Mouse (Mus musculus): ENCODE measurements around the gene Nxpe3. TPM values are rescaled to one million over a fixed set of nuclear protein-coding genes. Genes with fewer than 3 reads are reported as not detected.
"Not testable (repeated sequence)": the region's sequence is repeated elsewhere in the genome, so short reads cannot be mapped to it uniquely, and the experiment has no call there.

Nxpe3 gene
- polyA plus RNA-seq, 1 experiment: 1.3 TPM

DNA sequence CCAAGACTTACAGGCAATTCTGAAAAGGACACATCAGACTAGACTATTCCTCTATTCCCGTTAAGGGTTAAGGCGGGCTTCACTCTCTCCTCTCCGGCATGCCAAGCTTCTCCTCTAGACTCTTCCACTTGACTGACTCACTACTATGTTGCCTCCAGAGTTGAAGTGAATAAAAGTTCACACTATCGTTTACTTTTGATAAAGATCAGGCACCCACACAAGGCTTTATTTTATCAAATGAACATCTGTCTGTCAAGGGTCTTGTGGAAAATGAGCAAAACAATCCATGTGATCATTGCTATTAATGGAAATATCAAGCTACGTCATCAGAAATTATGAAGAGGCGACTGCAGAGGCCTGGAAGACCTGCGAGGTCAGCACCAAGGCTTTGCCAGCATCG lies 47.4 kb downstream of the Nxpe3 start:
- 84% methylated on average over 8 of the region's 8 CpGs for WGBS
- no peaks in the 10 kb centered on the region for H3K36me3 ChIP-seq (ENCODE audit: control insufficient read depth, insufficient read depth, low read length)
- H3K4me3 ChIP-seq (ENCODE audit: low read depth, low read length): no peak overlapping the region
- no peaks in the 10 kb centered on the region for H3K27me3 ChIP-seq (ENCODE audit: control insufficient read depth, insufficient read depth, low read length)
- no peak for TF ChIP-seq CTCF (IDR thresholded peaks at IDR 0.05; ENCODE audit: extremely low read depth, insufficient read length, insufficient replicate concordance, low read depth, low read length)
- no peak for TF ChIP-seq POLR2A (IDR thresholded peaks at IDR 0.05; ENCODE audit: low read depth, low read length)
- H3K4me1 ChIP-seq (ENCODE audit: control insufficient read depth, insufficient read depth, insufficient read length, low read length): no peaks in the 10 kb centered on the region
- H3K27ac ChIP-seq (ENCODE audit: insufficient read depth, low read depth, low read length): no peak overlapping the region

DNA sequence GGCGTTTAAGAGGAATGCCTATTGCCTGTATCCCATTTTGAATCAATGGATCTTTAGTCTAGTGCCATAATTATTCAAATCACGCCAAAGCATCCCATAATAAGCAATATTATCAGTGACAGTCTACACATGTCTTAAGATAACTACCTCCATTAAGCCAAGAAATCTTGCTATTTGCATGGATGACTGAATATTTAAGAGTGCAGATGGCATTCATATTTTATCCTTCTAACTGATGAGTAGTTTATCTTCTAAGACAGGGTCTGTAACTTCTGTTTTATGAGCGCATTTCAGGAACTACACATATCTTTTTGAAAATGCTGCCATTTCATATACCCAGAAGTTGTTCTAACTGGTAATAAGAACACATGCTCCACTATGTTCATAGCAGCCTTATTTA lies 50.2 kb downstream of the Nxpe3 start:
- no peak overlapping the region for H3K27ac ChIP-seq (ENCODE audit: insufficient read depth, low read depth, low read length)
- 96% methylated on average over 3 of the region's 3 CpGs for WGBS
- TF ChIP-seq POLR2A (IDR thresholded peaks at IDR 0.05; ENCODE audit: low read depth, low read length) (no peak), CTCF (IDR thresholded peaks at IDR 0.05; ENCODE audit: extremely low read depth, insufficient read length, insufficient replicate concordance, low read depth, low read length) (no peak)
- no peak overlapping the region for H3K4me3 ChIP-seq (ENCODE audit: low read depth, low read length)
- no peaks in the 10 kb centered on the region for H3K27me3 ChIP-seq (ENCODE audit: control insufficient read depth, insufficient read depth, low read length)
- no peaks in the 10 kb centered on the region for H3K4me1 ChIP-seq (ENCODE audit: control insufficient read depth, insufficient read depth, insufficient read length, low read length)
- no peaks in the 10 kb centered on the region for H3K36me3 ChIP-seq (ENCODE audit: control insufficient read depth, insufficient read depth, low read length)

DNA sequence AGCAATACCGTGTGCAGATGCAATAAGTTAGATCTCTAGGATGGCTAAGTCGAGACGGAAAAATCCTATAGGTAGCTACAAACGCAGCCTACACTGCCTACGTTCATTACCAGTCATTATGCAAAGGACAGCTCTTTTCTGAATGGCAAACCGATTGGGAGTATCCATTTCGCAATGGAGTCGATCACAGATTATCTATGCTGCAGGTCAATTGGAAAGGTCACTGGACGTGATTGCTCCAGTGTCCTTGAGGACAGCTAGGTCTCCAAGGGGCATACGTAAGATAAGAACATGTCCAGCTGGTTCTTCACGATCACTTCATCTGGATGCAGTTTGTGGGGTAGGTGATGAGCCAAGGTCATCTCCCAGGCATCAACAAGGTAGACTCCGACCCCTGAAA lies 51.2 kb downstream of the Nxpe3 start:
- WGBS: 96% methylated on average over 12 of the region's 12 CpGs

DNA sequence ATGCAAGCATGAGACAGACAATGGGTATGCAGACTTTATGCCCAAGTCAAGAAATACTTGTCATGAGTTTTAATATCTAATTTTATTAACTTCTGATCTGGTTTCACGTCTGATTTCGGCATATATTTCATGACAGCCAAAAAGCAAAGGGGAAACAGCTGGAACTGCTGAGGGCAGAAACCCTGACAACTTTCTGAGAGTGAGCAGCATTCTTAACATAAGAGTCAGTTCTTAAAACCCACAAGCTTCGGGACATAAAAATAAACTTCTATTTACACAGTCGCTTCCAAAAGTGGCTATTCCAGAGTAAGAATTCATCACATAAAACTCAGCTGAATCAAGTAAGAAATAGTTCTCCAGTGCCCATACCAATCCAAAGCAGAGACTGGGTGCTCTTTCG lies 52.0 kb downstream of the Nxpe3 start:
- H3K4me3 ChIP-seq (ENCODE audit: low read depth, low read length): no peak overlapping the region
- H3K4me1 ChIP-seq (ENCODE audit: control insufficient read depth, insufficient read depth, insufficient read length, low read length): no peaks in the 10 kb centered on the region
- no peak overlapping the region for H3K27ac ChIP-seq (ENCODE audit: insufficient read depth, low read depth, low read length)
- TF ChIP-seq POLR2A (IDR thresholded peaks at IDR 0.05; ENCODE audit: low read depth, low read length): no peak
- no peak for TF ChIP-seq CTCF (IDR thresholded peaks at IDR 0.05; ENCODE audit: extremely low read depth, insufficient read length, insufficient replicate concordance, low read depth, low read length)
- WGBS: 80% methylated on average over 5 of the region's 5 CpGs
- no peaks in the 10 kb centered on the region for H3K27me3 ChIP-seq (ENCODE audit: control insufficient read depth, insufficient read depth, low read length)
- no peaks in the 10 kb centered on the region for H3K36me3 ChIP-seq (ENCODE audit: control insufficient read depth, insufficient read depth, low read length)

More for the DNA sequence above, 51.2 kb downstream of the Nxpe3 start:
- Histone ChIP-seq H3K4me3 (ENCODE audit: low read depth, low read length) (no peak overlapping the region), H3K36me3 (ENCODE audit: control insufficient read depth, insufficient read depth, low read length) (no peaks in the 10 kb centered on the region), H3K4me1 (ENCODE audit: control insufficient read depth, insufficient read depth, insufficient read length, low read length) (no peaks in the 10 kb centered on the region), H3K27me3 (ENCODE audit: control insufficient read depth, insufficient read depth, low read length) (no peaks in the 10 kb centered on the region), H3K27ac (ENCODE audit: insufficient read depth, low read depth, low read length) (no peak overlapping the region)
- no peak for TF ChIP-seq POLR2A (IDR thresholded peaks at IDR 0.05; ENCODE audit: low read depth, low read length)
- no peak for TF ChIP-seq CTCF (IDR thresholded peaks at IDR 0.05; ENCODE audit: extremely low read depth, insufficient read length, insufficient replicate concordance, low read depth, low read length)

DNA sequence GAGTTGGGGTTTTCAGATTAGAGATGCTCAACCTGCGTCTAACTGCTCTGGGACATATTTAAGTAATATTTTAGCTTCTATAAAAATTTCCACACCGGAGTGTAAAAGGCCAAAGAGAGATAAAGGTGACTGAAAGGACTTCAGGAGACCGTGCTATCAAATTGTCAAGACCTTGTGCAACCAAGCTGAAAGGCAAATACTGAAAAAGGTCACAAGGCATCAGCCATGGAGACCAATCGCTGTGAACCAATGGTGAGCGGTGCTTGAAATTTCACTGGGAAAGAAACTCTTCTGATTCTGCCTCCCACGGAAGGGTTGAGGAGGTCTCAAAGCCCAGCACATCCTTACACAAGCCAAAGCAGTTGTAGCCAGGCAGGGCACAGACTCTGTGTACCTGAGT lies 53.6 kb downstream of the Nxpe3 start:
- Histone ChIP-seq H3K36me3 (ENCODE audit: control insufficient read depth, insufficient read depth, low read length) (no peaks in the 10 kb centered on the region), H3K4me1 (ENCODE audit: control insufficient read depth, insufficient read depth, insufficient read length, low read length) (peaks cover 1% of the 10 kb centered on the region; the same call in 1 of the 2 replicates), H3K4me3 (ENCODE audit: low read depth, low read length) (no peak overlapping the region), H3K27ac (ENCODE audit: insufficient read depth, low read depth, low read length) (no peak overlapping the region), H3K27me3 (ENCODE audit: control insufficient read depth, insufficient read depth, low read length) (no peaks in the 10 kb centered on the region)
- 88% methylated on average over 6 of the region's 6 CpGs for WGBS
- TF ChIP-seq CTCF (IDR thresholded peaks at IDR 0.05; ENCODE audit: extremely low read depth, insufficient read length, insufficient replicate concordance, low read depth, low read length): no peak
- TF ChIP-seq POLR2A (IDR thresholded peaks at IDR 0.05; ENCODE audit: low read depth, low read length): no peak

DNA sequence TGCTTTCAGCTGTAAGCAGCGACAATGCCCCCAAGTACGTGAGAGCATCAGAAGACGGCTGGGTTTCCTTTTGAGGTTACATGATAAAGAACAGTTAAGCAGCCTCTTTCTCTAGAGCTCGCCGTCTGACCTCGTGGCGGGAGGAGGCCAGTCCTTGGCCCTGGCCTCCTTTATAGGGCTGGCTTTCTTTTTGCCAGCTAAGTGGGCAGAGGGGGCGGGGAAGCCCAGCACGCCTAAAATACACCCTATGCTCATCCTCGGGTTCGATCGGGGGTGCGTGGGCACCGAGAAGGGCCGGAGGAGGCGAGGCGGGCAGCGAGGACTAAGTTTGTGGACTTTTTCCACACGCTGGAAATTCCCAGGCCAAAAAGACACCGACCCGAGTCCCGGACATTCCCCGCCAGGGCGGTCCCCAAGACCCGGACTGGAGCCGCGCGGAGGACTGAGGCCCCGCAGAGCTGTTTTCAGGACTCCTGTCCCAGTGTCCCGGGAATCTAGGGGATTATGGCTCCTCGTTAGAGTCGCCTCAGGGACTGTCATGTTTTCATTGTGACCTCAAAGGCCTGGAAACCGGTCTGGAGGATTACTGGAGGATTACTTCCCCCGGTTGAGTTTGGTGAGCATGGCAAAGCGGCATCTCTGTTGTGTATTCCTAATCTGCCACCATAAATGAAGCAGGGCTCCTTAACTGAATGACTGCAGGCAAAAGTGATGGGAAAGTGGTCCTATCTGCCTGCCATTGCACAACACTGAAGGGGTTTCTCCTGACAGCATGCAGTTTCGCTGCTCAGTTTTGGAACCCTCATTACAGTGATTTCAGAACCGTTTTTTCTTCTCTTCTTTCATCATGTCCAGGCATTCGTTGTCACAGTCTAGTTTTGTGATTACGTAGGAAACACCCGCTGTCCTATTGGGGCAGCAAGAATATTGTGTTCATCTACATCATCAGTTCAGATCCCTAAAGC lies 56.3 kb downstream of the Nxpe3 start, which contains the start of gene Nfkbiz:
Gene Nfkbiz (minus strand): TSS at position 390 of the 965 bp plus-strand sequence.
- TF ChIP-seq POLR2A (IDR thresholded peaks at IDR 0.05; ENCODE audit: low read depth, low read length) (peak; percentile 38; the same call in 1 of the 2 replicates), CTCF (IDR thresholded peaks at IDR 0.05; ENCODE audit: extremely low read depth, insufficient read length, insufficient replicate concordance, low read depth, low read length) (no peak)
- Histone ChIP-seq H3K4me1 (ENCODE audit: control insufficient read depth, insufficient read depth, insufficient read length, low read length) (peaks cover 2% of the 10 kb centered on the region; the same call in 1 of the 2 replicates), H3K27ac (ENCODE audit: insufficient read depth, low read depth, low read length) (peak within 1 kb of the TSS; percentile 74), H3K27me3 (ENCODE audit: control insufficient read depth, insufficient read depth, low read length) (no peaks in the 10 kb centered on the region), H3K4me3 (ENCODE audit: low read depth, low read length) (peak within 1 kb of the TSS; percentile 95), H3K36me3 (ENCODE audit: control insufficient read depth, insufficient read depth, low read length) (no peaks in the 10 kb centered on the region)
- WGBS: under 1% methylated on average over 40 of the region's 40 CpGs

DNA sequence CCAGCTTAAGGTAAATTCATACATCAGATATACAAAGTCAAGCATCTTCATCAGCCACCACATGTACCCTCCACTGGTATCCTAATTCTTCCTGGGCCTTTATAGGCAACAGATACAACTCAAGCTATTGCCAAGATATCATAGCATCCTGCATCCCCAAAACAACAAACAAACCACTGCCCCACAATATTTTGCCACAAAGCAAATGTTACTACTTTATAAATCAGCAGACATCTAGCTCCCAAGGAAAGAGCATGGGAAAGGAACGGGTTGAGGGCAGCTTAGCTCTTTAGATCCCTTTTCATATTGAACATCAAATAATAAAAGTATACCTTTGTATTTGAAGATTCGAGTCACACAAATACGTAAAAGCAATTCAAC lies 57.0 kb downstream of the Nxpe3 start:
- no peak for TF ChIP-seq POLR2A (IDR thresholded peaks at IDR 0.05; ENCODE audit: low read depth, low read length)
- no peak for TF ChIP-seq CTCF (IDR thresholded peaks at IDR 0.05; ENCODE audit: extremely low read depth, insufficient read length, insufficient replicate concordance, low read depth, low read length)
- peaks cover 2% of the 10 kb centered on the region; the same call in 1 of the 2 replicates for H3K4me1 ChIP-seq (ENCODE audit: control insufficient read depth, insufficient read depth, insufficient read length, low read length)
- WGBS: 2% methylated on average over 3 of the region's 3 CpGs
- H3K4me3 ChIP-seq (ENCODE audit: low read depth, low read length): peak overlapping the region; percentile 95
- H3K27me3 ChIP-seq (ENCODE audit: control insufficient read depth, insufficient read depth, low read length): no peaks in the 10 kb centered on the region
- peak overlapping the region; percentile 74 for H3K27ac ChIP-seq (ENCODE audit: insufficient read depth, low read depth, low read length)
- H3K36me3 ChIP-seq (ENCODE audit: control insufficient read depth, insufficient read depth, low read length): no peaks in the 10 kb centered on the region

DNA sequence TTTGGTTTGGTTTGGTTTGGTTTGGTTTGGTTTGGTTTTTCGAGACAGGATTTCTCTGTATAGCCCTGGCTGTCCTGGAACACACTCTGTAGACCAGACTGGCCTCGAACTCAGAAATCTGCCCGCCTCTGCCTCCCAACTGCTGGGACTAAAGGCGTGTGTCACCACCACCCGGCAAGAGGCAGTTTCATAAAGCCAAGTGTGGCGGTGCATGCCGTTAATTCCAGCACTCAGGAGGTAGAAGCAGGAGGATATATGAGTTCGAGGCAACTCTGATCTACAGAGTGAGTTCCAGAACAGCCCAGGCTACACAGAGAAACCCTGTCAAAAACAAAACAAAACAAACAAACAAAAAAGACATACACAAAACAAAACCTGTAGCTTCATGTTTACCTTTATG lies 57.4 kb downstream of the Nxpe3 start:
- 0 out of 2 replicates have a peak overlapping the region, but pooled peaks have one; percentile 6 for H3K4me3 ChIP-seq (ENCODE audit: low read depth, low read length)
- H3K4me1 ChIP-seq (ENCODE audit: control insufficient read depth, insufficient read depth, insufficient read length, low read length); H3K36me3 ChIP-seq (ENCODE audit: control insufficient read depth, insufficient read depth, low read length); H3K27ac ChIP-seq (ENCODE audit: insufficient read depth, low read depth, low read length); H3K27me3 ChIP-seq (ENCODE audit: control insufficient read depth, insufficient read depth, low read length): not testable (repeated sequence)
- 84% methylated on average over 8 of the region's 8 CpGs for WGBS
